Mouse (Mus musculus) megakaryocyte, embryonic 14.5 days (primary cell): ENCODE data around the gene Olfr656.

Experiments used
- FLI1 ChIP-seq: IDR thresholded peaks from 2 replicates; pipeline ENCODE4 v1.6.1; 2012; ENCODE audit warnings: low read length, inconsistent platforms, mixed read lengths
- GATA1 ChIP-seq: IDR thresholded peaks from 3 replicates; pipeline ENCODE4 v1.6.1; 2012; ENCODE audit warnings: mixed read lengths, low read length, inconsistent platforms, borderline replicate concordance

DNA sequence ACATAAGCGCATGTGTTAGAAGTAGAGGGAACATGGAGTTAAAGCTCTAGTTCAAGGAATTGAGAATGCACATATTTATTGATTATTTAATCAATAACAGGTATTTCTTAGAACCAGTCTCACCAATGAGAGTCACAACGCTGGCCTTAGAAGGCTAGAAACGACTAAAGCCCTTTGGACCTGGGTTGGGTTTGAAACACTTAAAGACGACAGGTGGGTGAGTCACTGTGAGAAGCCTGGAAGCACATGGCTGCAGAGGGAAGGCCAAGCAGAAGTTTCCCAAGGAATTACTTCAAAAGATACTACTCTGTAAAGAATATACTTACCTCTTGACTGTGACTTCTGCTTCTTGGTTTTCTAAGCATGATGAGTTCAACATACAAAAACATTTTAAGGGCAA is 32.9 kb upstream of the Olfr656 start:
- TF ChIP-seq GATA1 (no peak), FLI1 (no peak)
